Mouse (Mus musculus) CH12.LX (cell line): ENCODE results near the gene Chit1. TPM values are rescaled to one million over a fixed set of nuclear protein-coding genes. Genes with fewer than 3 reads are reported as not detected.

Experiments
- DNase-seq: peaks from one replicate; pipeline ENCODE4 v3.0.0-alpha.2; 2013; ENCODE audit errors: extremely low read depth
- H3K27ac ChIP-seq: 2 replicates; pipeline ENCODE4 v1.5.1; 2012; ENCODE audit warnings: low read depth, mild to moderate bottlenecking, control low read depth, moderate library complexity; ENCODE audit not compliant: insufficient read depth
- H3K27me3 ChIP-seq: replicated peaks from 2 replicates; pipeline ENCODE3; 2012; ENCODE audit warnings: inconsistent platforms
- H3K36me3 ChIP-seq, 2 experiments: replicated peaks in 1 of 2; 2 replicates each; pipeline versions ENCODE3 to v1.6.1; 2012; ENCODE audit warnings: inconsistent platforms in 1 of 2, low read length in 1 of 2, mild to moderate bottlenecking in 1 of 2, mixed read lengths in 1 of 2, moderate library complexity in 1 of 2; ENCODE audit not compliant: control insufficient read depth in 1 of 2, insufficient read depth in 1 of 2
- H3K4me1 ChIP-seq, 2 experiments: 2 replicates each; pipeline ENCODE4 v1.6.1; 2012; ENCODE audit warnings: inconsistent platforms in 1 of 2, moderate library complexity in 1 of 2; ENCODE audit not compliant: insufficient read depth in 2 of 2, control insufficient read depth in 1 of 2
- H3K4me2 ChIP-seq: 2 replicates; pipeline ENCODE4 v1.6.1; 2012; ENCODE audit warnings: low read depth, mild to moderate bottlenecking, control low read depth; ENCODE audit not compliant: poor library complexity, insufficient read depth, severe bottlenecking
- H3K4me3 ChIP-seq, 3 experiments: fragments of 150-350 bp in 1 of 3; sonication (generic) in 1 of 3; replicated peaks in 1 of 3; 2 replicates each; pipeline versions ENCODE3 to v1.5.1; 2011 to 2012; ENCODE audit warnings: low read depth in 2 of 3, low read length in 2 of 3, mild to moderate bottlenecking in 2 of 3, moderate library complexity in 2 of 3, control low read depth in 1 of 3, improper control_type of control experiment in 1 of 3, inconsistent platforms in 1 of 3, mixed read lengths in 1 of 3; ENCODE audit not compliant: poor library complexity in 1 of 3
- H3K79me2 ChIP-seq: replicated peaks from 2 replicates; pipeline ENCODE4 v1.6.1; 2012; ENCODE audit warnings: mild to moderate bottlenecking, moderate library complexity; ENCODE audit not compliant: control insufficient read depth, poor library complexity, insufficient read depth, severe bottlenecking; ENCODE audit errors: extremely low read depth
- H3K9ac ChIP-seq: 2 replicates; pipeline ENCODE4 v1.6.1; 2012; ENCODE audit warnings: low read depth, mild to moderate bottlenecking, control low read depth, moderate library complexity; ENCODE audit not compliant: insufficient read depth
- H3K9me3 ChIP-seq: replicated peaks from 2 replicates; pipeline ENCODE3; 2012; ENCODE audit warnings: low read length, inconsistent platforms, mixed read lengths
- CHD1 ChIP-seq: IDR thresholded peaks from 2 replicates; pipeline ENCODE4 v1.6.1; 2012; ENCODE audit warnings: low read depth, low read length, improper control_type of control experiment, inconsistent platforms
- CTCF ChIP-seq, 2 experiments: IDR thresholded peaks in 1 of 2; conservative IDR thresholded peaks in 1 of 2; 2 replicates each; pipeline ENCODE4 v1.5.1; 2011 to 2012; ENCODE audit warnings: low read depth in 2 of 2, low read length in 2 of 2, improper control_type of control experiment in 1 of 2, inconsistent platforms in 1 of 2, mild to moderate bottlenecking in 1 of 2, moderate library complexity in 1 of 2
- ELF1 ChIP-seq: IDR thresholded peaks from 2 replicates; pipeline ENCODE4 v1.6.1; 2014; ENCODE audit warnings: low read depth, mild to moderate bottlenecking, inconsistent platforms, low read length, improper control_type of control experiment
- EP300 ChIP-seq: IDR thresholded peaks from 2 replicates; pipeline ENCODE4 v1.6.1; 2011; ENCODE audit warnings: low read length, improper control_type of control experiment
- HCFC1 ChIP-seq: IDR thresholded peaks from 2 replicates; pipeline ENCODE4 v1.6.1; 2012; ENCODE audit warnings: low read depth, mild to moderate bottlenecking, inconsistent platforms, low read length, improper control_type of control experiment
- IRF4 ChIP-seq: IDR thresholded peaks from 2 replicates; pipeline ENCODE4 v1.6.1; 2014; ENCODE audit warnings: low read depth, mild to moderate bottlenecking, inconsistent platforms, low read length, improper control_type of control experiment
- KAT2A ChIP-seq: IDR thresholded peaks from 2 replicates; pipeline ENCODE4 v1.6.1; 2012; ENCODE audit warnings: low read length, improper control_type of control experiment, inconsistent platforms; ENCODE audit not compliant: insufficient replicate concordance
- MEF2A ChIP-seq: IDR thresholded peaks from 2 replicates; pipeline ENCODE4 v1.6.1; 2014; ENCODE audit warnings: low read depth, mild to moderate bottlenecking, inconsistent platforms, low read length, improper control_type of control experiment, borderline replicate concordance
- MXI1 ChIP-seq: IDR thresholded peaks from 2 replicates; pipeline ENCODE4 v1.6.1; 2011; ENCODE audit warnings: mild to moderate bottlenecking, low read depth, low read length, improper control_type of control experiment
- POLR2AphosphoS2 ChIP-seq: IDR thresholded peaks from 2 replicates; pipeline ENCODE4 v1.6.1; 2011; ENCODE audit warnings: low read depth, low read length, improper control_type of control experiment
- RAD21 ChIP-seq: IDR thresholded peaks from 2 replicates; pipeline ENCODE4 v1.6.1; 2011; ENCODE audit warnings: low read depth, mild to moderate bottlenecking, low read length, improper control_type of control experiment, moderate library complexity
- SIN3A ChIP-seq: IDR thresholded peaks from 2 replicates; pipeline ENCODE4 v1.6.1; 2012; ENCODE audit warnings: low read length, improper control_type of control experiment, inconsistent platforms
- SMC3 ChIP-seq: IDR thresholded peaks from 2 replicates; pipeline ENCODE4 v1.6.1; 2011; ENCODE audit warnings: low read depth, low read length, improper control_type of control experiment
- TBP ChIP-seq: conservative IDR thresholded peaks from 2 replicates; pipeline ENCODE4 v1.6.1; 2011; ENCODE audit warnings: low read depth, low read length, improper control_type of control experiment
- TCF12 ChIP-seq: IDR thresholded peaks from 2 replicates; pipeline ENCODE4 v1.6.1; 2014; ENCODE audit warnings: low read depth, mild to moderate bottlenecking, inconsistent platforms, low read length, improper control_type of control experiment
- USF1 ChIP-seq: IDR thresholded peaks from 2 replicates; pipeline ENCODE4 v1.6.1; 2014; ENCODE audit warnings: low read depth, mild to moderate bottlenecking, inconsistent platforms, low read length, improper control_type of control experiment
- USF2 ChIP-seq: conservative IDR thresholded peaks from 2 replicates; pipeline ENCODE4 v1.6.1; 2011; ENCODE audit warnings: low read depth, low read length, improper control_type of control experiment
- ZKSCAN1 ChIP-seq: IDR thresholded peaks from 2 replicates; pipeline ENCODE4 v1.6.1; 2012; ENCODE audit warnings: low read depth, inconsistent platforms, low read length, improper control_type of control experiment, borderline replicate concordance
- ZNF384 ChIP-seq: IDR thresholded peaks from 2 replicates; pipeline ENCODE4 v1.6.1; 2012; ENCODE audit warnings: low read depth, low read length, improper control_type of control experiment, inconsistent platforms
- dilution Hi-C: fragments of 300-500 bp; cut with MboI; formaldehyde crosslinking; loops from 2 replicates; pipeline ENCODE4 v1.14.3; 2020; ENCODE audit warnings: low sequenced_read_pairs; ENCODE audit not compliant: extremely low pct_unique_long_range_greater_than_20kb, extremely low pct_ligation_motif_present
- in situ Hi-C: fragments of 300-500 bp; cut with MboI; formaldehyde crosslinking; loops from 3 replicates; pipeline ENCODE4 v1.14.3; 2019; ENCODE audit warnings: low sequenced_read_pairs, low pct_ligation_motif_present, low pct_unique_long_range_greater_than_20kb, mixed read lengths
- polyA plus RNA-seq: library from polyadenylated mRNA; unstranded; fragments of >175 nt; gene quantifications from 2 replicates; pipeline ENCODE4 v1.2.1, GENCODE M21; 2012; ENCODE audit warnings: low read depth; ENCODE audit not compliant: insufficient read length
- total RNA-seq, 2 experiments: library from RNA; depleted of rRNA; stranded (reverse); fragments of 300-350 nt in 1 of 2; fragments of >200 nt in 1 of 2; gene quantifications; 2 replicates each; pipeline ENCODE4 v1.2.3; 2012 to 2014

Gene Chit1
- total and polyA plus RNA-seq, 3 experiments, result 0.25 to 0.47 (median 0.36) TPM

GRCm38 (mm10) chr1:134076789-134077188, 34.3 kb upstream of the Chit1 start:
- Histone ChIP-seq H3K27me3 (peaks cover 16% of the 10 kb centered on the region), H3K79me2 (peaks cover 11% of the 10 kb centered on the region; the same call in 1 of the 2 replicates), H3K9me3 (no peaks in the 10 kb centered on the region), H3K27ac (no peak overlapping the region), H3K4me3 (peak overlapping the region in 1 of 3 experiments; percentile 22), H3K9ac (no peak overlapping the region), H3K36me3 (peaks cover 13 to 33% of the 10 kb centered on the region in 2 experiments), H3K4me2 (no peak overlapping the region), H3K4me1 (peaks cover 11 to 43% of the 10 kb centered on the region in 2 experiments)
- dilution Hi-C loops, result no loop called here
- no peak for DNase-seq
- in situ Hi-C loops, result no loop called here
- no peak for TF ChIP-seq ZKSCAN1
- TF ChIP-seq USF2, result no peak
- no peak for TF ChIP-seq SIN3A
- TF ChIP-seq MEF2A, result no peak
- no peak for TF ChIP-seq CHD1
- no peak for TF ChIP-seq EP300
- no peak for TF ChIP-seq ZNF384
- TF ChIP-seq KAT2A, result no peak
- TF ChIP-seq SMC3, result no peak
- TF ChIP-seq POLR2AphosphoS2, result no peak
- no peak for TF ChIP-seq IRF4
- no peak for TF ChIP-seq HCFC1
- no peak for TF ChIP-seq TCF12
- no peak for TF ChIP-seq MXI1

- dilution Hi-C loops, result no loop called here
- H3K9ac ChIP-seq, result peak overlapping the region; percentile 70
- no peak for DNase-seq
- H3K4me3 ChIP-seq, result peak overlapping the region; percentile 68 to 83 (median 78)
- H3K27ac ChIP-seq, result no peak overlapping the region
- peaks cover 12 to 44% of the 10 kb centered on the region in 2 experiments for H3K4me1 ChIP-seq
- TF ChIP-seq MXI1 (0 out of 2 replicates have a peak, but pooled peaks have one; percentile 17), CTCF (conservative IDR thresholded peaks at IDR 0.05 in 1 of 2, IDR thresholded peaks at IDR 0.05 in 1 of 2; ENCODE audit: low read depth in 2 of 2, low read length in 2 of 2) (peak in 1 of 2 experiments; percentile 37; a peak in 2 of 4 replicates), USF1 (no peak), RAD21 (peak; percentile 27), TBP (no peak), ELF1 (no peak), TCF12 (0 out of 2 replicates have a peak, but pooled peaks have one; percentile 22), SMC3 (peak; percentile 32)
- H3K79me2 ChIP-seq, result peaks cover 11% of the 10 kb centered on the region; the same call in 1 of the 2 replicates
- peaks cover 19% of the 10 kb centered on the region for H3K27me3 ChIP-seq
- H3K4me2 ChIP-seq, result peak overlapping the region; percentile 80
- in situ Hi-C loops, result no loop called here
- no peaks in the 10 kb centered on the region for H3K9me3 ChIP-seq
- peaks cover 13 to 33% of the 10 kb centered on the region in 2 experiments for H3K36me3 ChIP-seq
Measured at GRCm38 (mm10) chr1:134077389-134078060, 33.5 kb upstream of the Chit1 start.
